Mouse (Mus musculus): Measurements from ENCODE around the gene 2410002F23Rik.
"Not testable (repeated sequence)": the region's sequence is repeated elsewhere in the genome, so short reads cannot be mapped to it uniquely, and the experiment has no call there.

The 2410002F23Rik gene

DNA sequence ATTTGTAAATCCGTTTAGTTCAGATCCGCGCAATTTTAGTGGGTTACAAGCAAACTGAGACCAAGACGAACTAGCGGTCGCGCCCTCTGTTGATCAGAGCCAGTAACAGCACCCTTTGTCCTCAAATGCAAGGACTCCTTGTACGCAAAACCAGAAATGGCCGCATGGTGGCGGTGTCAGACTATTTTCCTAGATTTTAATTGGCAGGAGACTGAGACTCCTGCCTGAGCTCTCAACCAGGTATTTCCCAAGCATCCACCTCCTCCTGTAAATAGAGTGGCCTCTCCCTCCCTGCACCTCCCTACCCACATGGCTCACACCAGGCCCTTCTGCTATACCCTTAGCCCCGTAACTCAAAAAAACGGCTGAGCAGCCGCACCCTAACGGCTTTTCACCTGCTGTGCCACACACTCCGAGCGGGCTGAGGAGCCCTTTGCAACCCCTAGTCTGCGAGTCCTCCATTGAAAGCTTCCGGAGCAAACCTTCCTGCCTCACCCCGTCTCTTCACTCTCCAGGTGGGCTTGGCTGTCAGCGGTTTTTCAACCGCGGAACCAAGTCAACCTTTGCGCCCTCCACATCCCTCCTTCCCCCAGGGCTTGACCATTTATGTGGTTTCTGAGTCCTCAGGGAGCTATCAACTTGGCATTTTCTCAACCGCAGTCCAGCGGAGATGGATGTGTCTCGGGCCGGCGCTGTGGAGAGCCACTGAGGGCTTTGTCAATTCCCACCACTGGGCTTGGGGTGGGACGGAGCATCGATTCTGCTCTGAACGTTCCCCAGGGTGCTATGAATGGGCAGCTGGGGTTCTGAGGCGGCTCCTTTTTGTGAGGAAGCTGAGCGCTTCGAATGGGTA, 16.5 kb downstream of the 2410002F23Rik start:
- peak; percentile 94 to 95 for DNase-seq

DNA sequence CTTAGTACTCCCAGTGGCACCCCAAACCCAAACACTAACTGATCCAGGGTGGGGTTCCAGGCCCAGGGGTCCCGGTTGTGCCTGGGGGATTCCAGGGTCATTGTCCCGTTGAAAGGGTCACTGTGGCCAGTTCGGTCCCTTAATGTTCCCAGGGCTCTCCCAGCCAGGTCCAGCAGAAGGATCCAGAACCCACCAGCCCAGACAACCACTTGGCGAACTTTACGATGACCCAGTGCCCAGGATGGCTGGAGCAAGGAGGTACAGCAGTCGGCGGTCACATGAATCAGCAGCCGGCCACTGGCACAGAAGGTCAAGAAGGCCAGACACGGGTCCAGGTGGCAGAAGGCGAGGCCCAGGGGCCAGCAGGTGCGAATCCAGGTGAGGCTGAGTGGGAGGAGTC, 21.6 kb downstream of the 2410002F23Rik start:
- no peak for DNase-seq

DNA sequence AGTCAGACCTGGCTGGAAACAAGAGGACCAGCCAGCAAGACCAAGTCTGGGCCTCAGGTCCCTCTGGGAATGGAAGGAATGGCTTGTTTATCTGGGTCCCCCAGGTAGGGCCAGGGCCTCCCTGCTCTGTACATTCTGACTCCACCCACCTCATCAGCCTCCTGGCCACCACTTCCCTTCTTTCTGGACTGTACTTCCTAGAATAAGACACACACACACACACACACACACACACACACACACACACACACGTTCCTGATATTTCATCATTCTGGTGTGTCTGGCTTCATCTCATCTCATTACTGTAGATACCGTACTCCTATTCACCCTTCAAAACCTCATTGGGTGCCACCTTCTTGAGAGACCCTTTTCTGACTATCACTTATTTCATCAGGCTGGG, 22.9 kb downstream of the 2410002F23Rik start:
- DNase-seq = no peak

DNA sequence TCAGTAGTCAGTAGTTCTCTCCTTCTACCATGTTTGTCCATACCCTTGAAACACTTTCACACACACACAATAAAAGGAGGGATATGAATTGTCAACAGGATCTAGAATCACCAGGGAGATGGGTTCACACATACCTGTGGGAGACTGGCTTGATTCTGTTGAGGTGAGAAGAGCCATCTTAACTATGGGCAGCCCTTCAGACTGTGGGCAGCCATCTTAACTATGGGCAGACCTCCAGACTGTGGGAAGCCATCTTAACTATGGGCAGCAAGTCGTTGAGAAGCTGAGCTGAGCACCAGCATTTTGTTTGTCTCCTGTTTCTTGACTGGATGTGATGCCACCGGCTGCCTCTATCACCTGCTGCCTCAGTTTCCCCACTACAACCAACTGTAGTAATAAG, 24.8 kb downstream of the 2410002F23Rik start:
- DNase-seq = peak in 1 of 2 experiments; percentile 18

DNA sequence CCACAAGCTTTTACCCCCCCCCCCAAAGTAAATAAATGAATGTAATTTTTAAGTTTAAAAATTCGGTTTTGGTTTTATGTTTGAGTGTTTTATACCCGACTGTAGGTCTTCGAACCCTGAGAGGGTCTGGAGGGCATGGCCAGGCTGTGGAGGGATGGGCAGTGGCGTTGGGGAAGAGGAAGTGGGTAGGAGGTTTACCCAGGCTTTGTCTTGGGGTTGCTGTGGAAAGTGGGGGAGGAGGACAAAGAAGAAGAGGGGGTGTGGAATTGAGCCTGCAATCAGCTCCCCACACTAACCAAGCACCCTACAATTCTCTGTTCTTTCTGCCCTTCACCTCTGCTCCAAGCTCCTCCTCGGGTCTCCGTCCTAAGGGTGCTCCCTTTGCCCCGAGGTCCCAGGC, 26.0 kb downstream of the 2410002F23Rik start:
- no peak for DNase-seq

DNA sequence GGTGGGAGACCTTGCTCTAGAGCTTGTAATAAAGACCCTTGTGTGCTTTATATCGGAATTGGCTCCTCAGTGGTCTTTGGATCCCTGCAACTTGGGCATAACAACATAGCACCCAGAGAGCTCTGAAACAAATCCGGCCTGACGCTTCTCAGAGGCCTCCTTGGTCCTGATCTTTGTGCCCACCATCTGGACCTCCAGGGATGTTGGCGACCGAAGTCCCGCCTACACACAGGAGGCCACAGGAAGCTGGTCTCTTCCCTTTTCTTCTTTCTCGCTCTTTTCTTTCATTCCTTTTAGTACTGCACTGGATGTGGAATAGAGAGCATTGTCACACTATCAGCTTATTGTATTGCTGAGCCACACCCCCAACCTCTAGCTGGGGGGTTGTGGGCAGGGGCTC, 26.9 kb downstream of the 2410002F23Rik start:
- DNase-seq = no peak

DNA sequence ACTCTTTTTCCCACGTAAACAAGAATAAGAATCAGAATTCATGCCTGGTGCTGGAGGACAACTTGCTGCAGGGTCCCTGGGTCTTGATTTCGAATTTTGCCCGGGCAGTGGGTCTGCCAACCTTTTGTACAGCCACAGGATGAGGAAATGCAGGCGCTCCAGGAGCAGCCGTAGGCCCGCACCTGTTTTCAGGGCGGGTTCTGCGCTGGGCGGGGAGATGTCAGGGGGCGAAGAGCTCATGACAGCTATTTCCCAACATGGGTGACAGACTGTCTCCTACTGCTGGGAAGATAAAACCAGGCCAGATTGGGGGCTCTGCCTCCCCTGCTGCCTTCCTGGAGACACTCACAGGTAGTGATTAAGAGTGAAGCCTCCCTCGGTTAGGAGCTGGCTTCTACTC, 27.6 kb downstream of the 2410002F23Rik start:
- no peak for DNase-seq

DNA sequence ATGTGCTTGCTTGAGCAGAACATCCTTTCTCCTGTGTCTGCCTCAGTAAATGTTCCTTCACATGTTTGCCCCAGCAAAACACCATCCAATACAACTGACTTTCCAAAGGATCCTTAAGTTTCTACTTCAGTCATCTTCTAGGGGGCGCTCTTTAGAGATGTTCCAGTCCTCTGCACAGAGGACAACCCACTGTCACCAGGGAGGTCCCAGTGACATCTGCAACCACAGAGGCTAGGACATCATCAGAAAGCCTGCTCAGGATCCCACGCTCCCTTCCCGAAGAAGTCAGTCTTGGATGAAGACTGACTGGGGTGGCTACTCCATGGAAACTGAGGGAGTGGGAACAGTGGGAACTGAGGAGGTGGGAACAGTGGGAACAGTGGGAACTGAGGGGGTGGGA, 29.0 kb downstream of the 2410002F23Rik start:
- DNase-seq = no peak

DNA sequence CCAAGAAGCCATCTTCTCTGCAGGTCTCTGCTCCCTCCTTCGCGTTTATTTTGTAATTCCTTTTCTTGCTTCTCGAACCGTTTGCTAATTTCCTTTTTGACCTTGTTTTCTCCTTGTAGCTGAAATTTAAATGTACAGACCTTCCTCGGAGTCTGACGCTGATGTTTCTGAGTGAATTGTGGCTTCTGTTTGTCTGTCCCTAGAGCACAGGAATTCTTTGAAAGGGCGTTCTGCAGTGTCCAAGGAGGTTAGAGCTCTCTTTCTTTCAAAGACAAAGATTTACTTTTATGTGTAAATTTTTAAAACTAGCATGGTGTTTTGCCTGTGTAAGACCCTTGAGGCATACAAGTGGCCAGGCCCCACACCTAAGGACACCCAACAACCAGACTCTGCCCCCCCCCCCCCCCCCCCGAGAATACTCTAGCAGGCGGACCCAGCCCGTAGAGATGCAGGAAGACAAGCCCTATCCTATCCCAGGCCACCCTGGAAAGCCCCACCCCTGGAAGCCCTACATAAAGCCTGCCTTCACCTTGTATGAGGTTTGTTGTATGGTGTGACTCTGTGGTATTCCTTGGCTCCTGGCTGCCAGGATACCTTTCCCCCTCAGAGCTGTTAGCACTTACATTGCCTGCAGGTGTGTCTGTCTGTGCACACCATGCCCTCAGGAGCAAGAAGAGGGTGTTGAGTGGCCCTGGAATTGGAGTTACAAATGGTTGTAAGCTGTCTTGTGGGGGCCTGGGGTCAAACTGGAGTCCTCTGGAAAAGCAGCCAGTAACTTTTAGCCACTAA, 30.1 kb downstream of the 2410002F23Rik start:
- DNase-seq = no peak

DNA sequence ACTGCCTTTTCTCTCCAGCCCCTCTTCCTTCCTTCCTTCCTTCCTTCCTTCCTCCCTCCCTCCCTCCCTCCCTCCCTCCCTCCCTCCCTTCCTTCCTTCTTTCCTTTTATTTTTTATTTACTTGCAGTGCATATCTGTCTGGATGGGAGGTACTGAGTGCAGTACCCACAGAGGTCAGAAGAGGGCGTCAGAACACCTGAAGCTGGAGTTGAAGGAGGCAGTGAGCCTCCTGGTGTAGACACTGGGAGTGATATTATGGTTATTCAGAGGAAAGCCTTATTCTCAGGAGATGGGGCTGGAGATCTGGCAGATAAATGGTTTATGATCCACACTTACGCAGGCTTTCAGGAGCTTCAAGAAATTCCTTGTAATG, 30.7 kb downstream of the 2410002F23Rik start:
- peak; percentile 82 to 84 for DNase-seq

DNA sequence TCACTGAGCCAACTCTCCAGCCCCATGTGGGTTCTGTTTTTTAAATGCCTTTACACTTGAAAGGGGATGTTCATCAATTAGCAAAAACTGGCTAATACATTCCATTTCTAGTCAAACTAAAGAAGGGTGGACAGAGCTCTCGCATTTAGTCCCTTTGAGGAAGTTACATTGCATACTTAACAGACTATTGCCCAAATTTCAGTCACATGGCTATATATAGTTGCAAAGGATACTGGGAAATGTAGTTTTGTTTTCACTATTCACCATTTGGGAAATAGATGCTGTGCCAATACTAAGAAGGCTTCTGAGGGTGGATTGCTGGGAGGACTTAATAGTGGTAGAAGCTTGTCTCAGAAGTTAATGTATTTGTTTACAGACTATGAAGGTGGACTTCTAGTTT, 34.4 kb downstream of the 2410002F23Rik start:
- no peak for DNase-seq

DNA sequence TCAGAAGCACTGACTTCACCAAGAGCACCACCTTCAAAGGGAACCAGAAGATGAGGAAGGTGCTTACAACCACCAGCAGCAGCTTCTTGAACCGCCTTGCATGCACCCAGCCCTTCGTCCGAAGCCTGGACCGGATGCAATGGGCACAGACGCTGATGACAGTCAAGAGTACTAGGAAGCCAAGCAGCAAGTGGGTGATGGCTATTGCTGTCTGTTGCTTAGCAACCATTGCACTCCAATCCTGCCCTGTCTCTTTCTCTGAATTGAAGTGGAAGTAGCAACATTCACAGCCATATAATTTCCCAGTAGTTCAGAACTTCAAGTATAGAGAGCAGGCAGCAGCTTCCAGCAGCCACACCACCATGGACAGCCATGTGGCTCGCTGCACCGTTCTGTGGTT, 35.1 kb downstream of the 2410002F23Rik start:
- DNase-seq = no peak

DNA sequence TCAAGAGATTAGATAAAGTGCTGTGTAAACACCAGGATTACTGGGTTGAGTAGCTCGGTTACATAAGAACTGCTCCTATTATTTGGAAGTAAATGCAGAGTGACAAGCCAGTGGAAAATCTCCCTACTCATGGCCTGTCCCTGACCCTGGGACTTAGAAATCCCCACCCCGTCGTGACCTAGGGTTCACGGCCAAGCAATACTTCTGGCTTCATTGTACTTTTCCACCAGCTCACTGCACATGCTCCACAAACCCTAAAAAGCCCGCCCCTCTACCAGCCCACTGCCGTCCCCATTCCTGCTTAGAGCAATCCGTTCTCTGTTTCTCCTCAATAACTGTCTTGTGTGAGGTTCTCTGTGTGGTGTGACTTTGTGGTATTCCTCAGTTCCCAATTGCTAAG, 41.2 kb downstream of the 2410002F23Rik start:
- no peak for DNase-seq

DNA sequence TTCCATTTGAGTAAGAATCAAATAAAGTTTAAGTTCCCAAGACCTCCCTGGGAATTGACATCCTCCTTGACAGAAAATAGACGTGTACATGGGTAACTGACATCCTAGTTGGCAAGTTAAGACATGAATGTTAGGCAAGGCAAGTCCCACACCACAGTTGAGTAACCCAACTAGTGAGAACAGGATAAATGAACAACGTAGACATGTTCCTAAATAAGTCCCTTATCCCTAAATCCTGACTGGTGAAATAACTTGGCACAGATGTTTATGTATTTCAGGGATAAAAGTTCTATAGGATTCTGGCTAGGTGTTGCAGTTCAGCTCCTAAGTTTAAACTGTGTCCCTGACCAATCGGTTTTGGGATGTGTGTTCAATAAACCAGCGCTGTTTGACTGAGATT, 44.5 kb downstream of the 2410002F23Rik start:
- DNase-seq = no peak

DNA sequence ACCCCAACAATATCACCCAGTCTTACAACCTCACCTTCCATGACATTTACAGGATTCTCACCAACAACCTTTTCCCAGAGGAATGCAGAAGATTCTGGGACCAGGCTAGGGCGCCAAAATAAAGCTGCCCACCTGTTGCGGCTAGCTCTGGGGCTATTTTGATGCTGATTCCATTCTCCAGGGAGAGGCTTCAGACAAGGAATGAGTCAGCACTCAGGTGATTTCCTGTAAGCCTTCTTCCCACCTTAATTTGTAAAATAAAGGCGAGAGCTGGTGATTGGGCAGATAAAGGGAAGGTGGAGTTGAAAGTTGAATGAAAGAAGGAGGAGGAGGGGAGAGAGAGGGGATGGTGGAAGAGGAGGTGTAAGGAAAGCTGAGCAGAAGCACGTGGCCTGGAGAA, 44.9 kb downstream of the 2410002F23Rik start:
- DNase-seq = no peak

DNA sequence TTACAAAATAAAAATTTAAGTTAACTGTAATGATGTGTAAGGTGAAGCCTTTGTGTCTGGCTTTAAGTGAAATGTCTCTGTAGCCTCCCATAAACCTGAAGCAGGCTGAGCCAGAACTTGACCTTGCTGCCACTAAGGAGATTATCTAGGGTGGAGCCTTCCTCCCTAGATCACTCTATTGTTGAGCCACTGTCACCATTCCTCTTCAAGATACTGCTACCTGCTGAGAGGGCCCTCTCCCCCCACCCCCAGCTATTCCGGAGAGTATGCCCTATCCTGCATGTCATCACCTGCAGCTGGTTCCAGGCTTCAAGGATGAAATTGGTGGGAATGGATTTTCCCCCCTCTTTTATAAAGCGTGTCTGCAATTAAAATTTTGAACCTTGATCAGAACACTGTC, 51.0 kb downstream of the 2410002F23Rik start:
- not testable (repeated sequence) for DNase-seq

All from B cell, adult 2 months (primary cell).